Mouse (Mus musculus): Measurements from ENCODE around the gene Hs6st3.
"Not testable (repeated sequence)": the region's sequence is repeated elsewhere in the genome, so short reads cannot be mapped to it uniquely, and the experiment has no call there.

Gene Hs6st3

DNA sequence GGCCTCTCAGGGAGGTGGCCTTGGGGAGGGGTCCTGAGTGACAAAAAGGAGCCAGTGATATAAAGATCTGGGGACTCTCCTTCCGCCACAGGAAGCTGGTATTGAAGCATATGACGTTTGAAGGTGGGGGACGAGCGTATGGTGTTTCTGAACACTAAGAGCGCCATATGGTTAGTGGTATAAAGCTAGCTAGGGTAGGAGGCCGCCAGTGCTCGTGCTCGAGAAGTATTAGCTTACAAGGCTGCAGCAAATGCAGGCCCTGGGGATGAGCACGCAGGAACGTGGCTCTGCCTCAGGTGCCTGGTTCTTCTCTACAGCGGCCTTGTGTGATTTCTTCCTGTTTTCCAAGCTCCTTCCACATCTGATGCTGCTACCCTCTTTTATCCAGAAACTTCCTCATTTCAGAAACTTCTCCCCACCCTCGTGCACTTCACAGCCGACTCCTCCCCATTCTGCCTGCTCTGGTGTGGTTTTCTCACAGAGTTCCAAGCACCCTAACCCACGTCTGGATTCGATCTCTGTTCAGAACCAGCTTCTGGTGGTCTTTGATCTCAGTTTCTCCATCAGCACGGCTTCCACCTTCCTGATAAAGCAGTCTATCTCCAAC lies 110.0 kb downstream of the Hs6st3 start:
- DNase-seq (ENCODE audit: low spot score in 2 of 2): peak in 1 of 2 experiments; percentile 49

DNA sequence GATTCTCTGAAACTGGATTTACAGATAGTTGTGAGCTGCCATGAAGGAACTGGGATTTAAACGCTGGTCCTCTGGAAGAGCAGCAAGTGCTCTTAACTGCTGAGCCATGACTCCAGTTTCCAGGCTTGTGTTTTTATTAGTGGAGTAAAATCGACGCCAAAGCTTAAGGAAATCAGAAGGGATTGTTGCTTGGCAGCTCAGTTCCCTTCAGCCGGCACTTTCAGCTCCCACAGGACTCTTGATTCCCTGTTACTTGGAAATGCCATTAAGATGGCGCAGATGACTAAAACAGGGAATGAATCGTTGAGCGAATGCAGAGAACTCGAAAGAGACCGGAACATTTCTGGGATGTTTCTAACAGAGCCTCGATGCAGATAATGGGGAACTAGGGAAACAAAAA lies 112.2 kb downstream of the Hs6st3 start:
- no peak for DNase-seq (ENCODE audit: low spot score in 2 of 2)

DNA sequence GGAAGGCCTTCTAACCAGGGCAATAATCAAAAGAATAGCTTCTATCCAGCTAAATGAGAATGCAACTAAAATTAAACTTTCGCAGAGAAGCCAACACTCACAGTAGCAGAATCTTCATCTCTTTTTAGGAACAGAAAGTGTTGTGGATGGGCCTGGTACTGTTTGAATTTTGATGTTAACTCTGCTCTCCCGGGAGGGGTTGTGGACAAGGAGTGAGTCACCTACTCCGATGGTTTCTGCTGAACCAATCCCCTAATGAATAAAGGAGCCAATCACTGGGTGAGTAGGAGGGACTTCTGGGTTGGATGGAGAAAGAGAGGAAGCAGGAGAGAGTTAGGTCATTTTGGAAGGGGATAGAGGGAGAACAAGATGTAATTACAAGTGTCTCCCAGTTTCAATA lies 117.3 kb downstream of the Hs6st3 start:
- no peak for DNase-seq (ENCODE audit: low spot score in 2 of 2)

DNA sequence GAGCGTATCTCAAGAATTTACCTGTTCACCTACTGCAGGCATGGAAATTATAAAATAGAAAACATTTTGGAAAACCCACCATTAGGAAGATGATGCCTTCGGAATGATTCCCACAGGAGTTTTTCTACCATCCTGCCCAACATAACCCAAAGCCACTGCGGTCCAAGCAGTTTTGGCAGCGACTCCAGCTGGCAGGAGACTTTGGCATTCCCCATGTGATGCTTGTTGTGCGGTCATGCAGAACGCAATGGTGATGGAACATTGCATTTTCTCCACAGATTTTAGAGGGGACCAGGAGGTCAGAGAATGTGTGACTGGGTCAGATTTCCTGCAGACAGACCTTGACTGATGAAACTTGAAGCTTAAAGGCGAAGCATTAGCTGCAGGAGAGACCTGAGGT lies 118.9 kb downstream of the Hs6st3 start:
- no peak for DNase-seq (ENCODE audit: low spot score in 2 of 2)

DNA sequence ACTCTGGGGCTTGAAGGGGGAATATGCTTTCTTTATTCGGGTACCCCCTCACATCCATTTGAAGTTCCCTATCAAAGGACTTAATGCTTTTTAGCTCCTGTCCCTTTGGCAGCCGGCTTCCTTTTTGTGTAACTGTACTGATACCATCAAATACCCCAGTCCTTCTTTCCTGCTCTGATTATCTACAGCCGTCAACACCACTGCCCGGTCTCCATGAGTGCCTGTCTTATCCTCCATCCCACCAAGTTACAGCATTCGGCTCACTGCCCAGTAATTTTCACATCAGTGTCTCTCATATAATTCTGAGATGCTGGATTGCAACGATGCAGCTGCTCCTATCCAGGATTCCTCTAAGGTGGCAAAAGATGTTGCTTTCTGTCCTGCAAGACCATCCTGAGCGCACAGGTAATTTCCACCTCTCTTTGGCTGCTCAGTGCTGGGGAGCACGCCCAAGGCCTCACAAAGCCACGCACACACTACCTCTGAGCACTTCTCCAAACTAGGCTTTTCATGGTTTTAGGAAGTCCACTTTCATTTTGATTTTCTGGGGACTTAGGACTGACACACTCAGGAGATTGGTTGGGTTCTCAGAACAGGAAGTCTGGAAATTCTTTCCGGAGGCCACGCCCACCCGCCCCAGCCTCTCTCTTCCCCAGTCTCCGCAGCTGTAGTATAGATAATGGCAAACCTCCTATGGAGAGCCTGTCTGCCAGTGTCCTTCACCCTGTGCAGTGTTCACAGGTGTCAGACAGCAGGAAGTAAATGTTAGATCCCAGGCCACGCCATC lies 122.2 kb downstream of the Hs6st3 start:
- no peak for DNase-seq (ENCODE audit: low spot score in 2 of 2)

DNA sequence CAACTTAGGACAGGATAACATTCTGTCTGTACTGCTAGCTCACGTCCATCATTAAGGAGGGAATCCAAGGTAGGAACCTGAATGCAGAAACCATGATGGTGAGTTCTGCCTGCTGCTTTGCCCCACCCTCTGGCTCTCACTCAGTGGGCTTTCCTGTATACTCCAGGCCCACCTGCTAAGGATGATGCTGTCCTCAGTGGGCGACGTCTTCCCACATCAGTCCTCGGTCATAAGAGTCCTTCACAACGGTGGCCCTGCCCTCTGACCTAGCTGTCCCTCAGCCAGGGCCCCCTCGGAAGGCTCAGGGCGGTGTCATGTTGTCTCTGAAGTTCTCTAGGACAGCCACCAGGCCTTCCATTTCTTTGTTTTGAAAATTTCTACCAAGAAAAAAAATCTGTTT lies 128.2 kb downstream of the Hs6st3 start:
- no peak for DNase-seq (ENCODE audit: low spot score in 2 of 2)

DNA sequence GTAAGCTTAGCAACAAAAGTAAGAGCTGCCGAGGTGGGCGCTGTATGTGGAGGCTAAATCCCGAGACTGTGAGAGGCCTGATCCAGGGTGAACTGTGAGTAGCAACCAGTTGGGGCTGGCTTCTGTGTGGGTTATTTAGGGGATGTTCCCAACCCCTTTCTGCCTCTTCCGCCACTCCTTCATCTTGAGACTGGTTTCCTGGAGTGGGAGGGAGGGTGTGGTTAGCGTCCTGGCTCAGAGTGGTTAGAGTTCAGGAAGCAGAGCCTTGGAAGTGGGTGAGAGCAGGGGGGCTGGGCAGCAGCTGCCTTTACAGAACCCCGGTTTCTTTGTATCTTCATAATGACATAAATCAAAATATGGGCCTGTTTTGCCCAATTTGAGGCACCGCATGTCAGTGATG lies 134.9 kb downstream of the Hs6st3 start:
- no peak for DNase-seq (ENCODE audit: low spot score in 2 of 2)

DNA sequence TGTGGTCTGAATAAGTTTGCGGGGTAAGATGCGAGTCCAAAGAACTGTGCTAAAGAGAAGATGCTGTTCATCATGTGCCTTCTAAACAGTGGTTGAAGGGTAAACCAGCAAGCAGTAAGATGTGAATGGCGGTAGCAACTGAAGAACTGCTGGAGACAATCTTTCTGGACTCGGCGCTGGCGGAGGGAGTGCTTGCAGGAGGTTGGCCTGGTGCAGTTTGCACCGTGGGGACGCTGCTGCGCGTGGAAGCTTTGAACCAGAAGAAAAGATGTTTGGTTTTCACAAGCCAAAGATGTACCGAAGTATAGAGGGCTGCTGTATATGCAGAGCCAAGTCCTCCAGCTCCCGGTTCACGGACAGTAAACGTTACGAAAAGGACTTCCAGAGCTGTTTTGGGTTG lies 140.0 kb downstream of the Hs6st3 start:
- DNase-seq (ENCODE audit: low spot score in 2 of 2): not testable (repeated sequence)

DNA sequence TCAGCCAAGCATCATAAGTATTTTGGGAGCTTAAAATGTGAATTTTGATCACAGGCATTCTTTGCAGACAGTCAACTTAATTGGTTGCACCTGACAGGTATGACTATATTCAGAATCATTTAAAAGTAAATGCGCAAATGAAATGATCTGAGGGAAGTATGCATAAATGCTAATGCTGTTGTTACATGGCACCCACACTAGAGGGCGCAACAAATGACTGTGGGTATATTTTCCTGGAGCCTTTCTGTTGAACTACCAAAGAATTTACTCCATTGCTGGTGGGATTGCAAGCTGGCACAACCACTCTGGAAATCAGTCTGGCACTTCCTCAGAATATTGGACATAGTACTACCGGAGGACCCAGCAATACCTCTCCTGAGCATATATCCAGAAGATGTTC lies 145.8 kb downstream of the Hs6st3 start:
- DNase-seq (ENCODE audit: low spot score in 2 of 2): no peak

DNA sequence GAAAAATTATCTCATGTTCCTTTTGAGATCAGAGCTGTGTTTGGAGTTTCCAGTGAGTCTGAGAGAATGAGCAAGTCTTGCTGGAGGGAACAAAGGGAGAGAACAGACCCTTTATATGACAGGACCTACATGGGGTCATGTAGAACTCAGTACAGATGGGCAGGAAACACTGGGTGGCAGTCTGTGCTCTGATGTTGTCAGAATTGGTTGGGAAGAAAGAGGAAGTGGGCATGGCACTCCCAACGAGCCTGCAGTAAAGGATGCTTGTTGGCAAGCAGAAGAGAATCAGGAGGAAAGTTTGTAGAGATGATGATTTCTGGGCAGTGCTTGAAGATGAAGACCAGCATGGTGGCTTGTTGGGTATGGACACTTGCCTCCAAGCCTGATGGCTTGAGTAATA lies 151.5 kb downstream of the Hs6st3 start:
- no peak for DNase-seq (ENCODE audit: low spot score in 2 of 2)

DNA sequence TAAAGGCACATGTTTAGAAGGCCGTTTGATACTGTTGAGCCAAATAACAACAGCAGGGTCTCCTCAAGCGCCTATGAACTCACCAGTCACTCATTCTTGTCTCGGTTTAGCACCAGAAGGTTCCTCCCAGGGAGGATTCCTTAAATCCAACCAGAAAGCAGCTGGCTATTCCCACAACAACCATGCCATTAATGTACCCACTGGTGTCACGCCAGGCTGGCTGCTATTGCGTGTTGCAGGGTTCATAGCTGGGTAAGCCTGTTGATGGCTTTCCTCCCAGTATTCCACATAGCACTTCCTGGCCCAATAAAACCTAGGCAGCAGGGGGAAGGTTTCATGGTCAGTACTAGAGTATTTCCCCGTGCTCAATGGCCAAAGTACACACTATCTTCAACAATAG lies 155.9 kb downstream of the Hs6st3 start:
- no peak for DNase-seq (ENCODE audit: low spot score in 2 of 2)

DNA sequence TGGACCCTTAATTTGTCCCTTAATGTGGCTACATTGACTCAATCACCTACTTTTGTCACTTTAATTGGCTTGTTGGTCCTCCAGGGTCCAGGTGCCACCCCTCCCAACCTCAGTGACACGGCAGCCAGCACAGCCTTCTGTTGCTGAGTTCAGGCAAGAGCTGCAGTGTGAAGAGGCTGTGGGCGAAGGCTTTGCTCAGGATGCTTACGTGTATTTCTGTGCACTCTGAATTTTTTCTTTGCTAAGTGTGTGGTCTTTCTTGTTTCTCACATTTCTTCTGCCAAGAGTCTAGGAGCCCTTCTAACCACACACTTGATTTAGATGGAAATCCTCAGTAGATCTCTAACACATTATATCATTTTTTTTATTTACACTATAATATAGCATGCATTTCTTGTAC lies 168.3 kb downstream of the Hs6st3 start:
- DNase-seq (ENCODE audit: low spot score in 2 of 2): peak in 1 of 2 experiments; percentile 26

DNA sequence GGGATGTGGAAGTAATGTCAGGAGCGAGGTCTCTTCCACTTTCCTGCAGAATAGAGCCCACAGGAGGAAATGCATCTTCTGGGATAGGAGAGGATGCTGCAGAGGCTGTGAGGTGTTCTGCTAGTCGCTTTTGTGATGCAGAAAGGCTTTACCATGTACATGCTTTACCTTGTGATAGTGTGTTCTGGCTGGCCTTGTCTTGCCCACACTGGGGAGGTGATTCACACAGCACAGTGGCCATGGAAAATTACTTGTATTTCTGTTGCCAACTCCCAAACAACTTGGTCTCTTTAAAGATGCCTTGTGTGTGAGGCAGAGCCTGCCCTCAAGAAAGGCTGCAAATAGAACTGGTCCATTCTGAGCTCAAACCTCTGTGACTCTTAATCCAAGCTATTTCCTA lies 180.2 kb downstream of the Hs6st3 start:
- no peak for DNase-seq (ENCODE audit: low spot score in 2 of 2)

DNA sequence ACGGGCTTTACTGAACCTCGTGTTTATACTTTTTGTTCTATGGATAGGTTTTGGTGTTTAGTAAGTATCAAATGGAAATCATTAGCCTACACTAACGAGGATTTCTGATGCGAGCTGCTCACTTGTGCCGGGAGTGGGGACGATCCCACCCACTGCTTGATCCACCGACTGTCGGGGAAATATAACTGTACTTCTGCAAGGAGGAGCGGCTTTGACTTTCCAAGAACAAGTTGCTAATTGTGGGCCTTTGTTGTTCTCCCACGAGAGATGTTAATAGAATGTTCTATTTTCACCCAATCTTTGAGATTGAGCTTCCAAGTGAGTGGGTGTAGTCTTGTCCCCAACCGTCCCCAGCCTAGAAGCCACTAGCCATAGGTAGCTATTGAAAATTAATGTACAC lies 209.1 kb downstream of the Hs6st3 start:
- peak; percentile 49 to 51 for DNase-seq (ENCODE audit: low spot score in 2 of 2)

DNA sequence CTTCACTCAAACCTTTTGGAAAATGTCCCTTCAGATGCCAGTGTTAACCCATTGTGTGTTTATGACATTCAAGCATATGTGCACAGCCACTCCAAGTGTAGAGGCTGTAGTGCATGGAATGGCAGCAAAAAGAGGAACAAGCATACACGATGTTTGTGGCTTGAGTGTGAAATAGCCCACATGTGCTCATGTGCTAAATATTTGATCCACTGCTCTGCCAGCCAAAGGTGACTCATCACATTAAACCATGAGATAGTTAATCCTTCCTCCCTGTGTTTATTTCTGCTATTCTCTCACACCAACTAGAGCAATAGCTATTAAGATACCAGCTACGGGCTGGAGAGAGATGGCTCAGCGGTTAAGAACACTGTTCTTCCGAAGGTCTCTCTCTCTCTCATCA lies 223.3 kb downstream of the Hs6st3 start:
- no peak for DNase-seq (ENCODE audit: low spot score in 2 of 2)

DNA sequence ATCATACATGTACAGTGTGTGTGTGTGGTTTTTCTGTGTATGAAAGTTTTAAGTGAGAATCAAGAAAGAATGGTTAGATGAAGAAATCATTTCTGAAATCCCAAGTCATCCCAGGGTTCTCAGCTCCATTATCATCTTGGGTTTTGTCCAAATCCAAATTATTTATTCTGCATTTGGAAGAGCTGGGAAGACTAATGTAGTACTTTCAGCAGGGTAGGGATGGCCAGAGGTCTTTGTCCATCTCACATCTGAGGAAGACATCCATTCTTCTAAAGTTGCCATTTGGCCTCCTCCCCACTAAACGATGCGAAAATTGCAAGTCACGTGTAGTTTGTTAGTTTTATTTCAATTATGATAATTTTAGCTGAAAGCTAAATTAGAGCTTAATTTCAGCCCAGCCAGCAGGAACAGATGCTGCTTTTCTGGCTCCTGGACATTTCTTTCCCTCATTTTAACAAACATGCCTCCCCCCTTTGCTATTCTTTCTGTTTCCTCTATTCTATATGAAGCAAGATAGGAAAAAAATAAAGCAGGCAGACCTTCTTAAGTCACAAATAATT lies 229.8 kb downstream of the Hs6st3 start:
- DNase-seq (ENCODE audit: low spot score in 2 of 2): no peak

DNA sequence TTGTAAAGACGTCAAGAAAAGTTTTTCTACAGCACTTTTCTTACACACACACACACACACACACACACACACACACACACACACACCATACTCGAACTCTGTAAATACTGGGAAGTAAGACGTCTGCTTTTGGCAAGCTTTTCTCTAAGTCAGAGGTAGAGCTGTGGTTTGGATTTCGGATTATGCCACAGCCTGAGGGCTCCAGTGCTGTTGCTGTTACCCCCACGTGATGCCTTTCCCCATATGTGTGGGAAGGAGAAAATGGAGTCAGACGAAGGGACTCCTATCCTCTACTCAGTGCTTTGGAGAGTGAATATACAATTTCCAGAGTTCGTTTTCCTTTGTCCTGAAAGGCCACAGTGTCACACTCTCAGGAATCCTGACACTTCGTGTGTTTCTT lies 231.1 kb downstream of the Hs6st3 start:
- no peak for DNase-seq (ENCODE audit: low spot score in 2 of 2)

DNA sequence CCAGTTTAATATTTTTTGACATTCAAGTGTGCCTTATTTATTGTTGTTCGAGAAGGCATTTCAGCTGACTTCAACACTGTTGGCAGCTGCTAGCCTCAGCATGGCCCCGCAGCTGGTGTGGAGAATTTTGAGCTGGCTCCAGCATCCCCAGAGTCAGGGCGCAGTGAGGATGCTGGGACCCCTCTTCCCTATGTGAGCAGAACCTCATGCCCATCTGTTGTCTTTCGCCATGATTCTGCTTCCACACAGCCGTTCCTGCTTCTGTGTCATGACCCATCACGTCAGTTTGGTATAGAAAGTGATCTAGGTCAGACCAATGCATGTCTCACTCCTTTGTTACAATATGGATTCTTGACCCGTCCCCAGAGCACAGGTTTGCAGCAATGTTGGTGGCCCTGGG lies 231.9 kb downstream of the Hs6st3 start:
- peak in 1 of 2 experiments; percentile 27 for DNase-seq (ENCODE audit: low spot score in 2 of 2)

DNA sequence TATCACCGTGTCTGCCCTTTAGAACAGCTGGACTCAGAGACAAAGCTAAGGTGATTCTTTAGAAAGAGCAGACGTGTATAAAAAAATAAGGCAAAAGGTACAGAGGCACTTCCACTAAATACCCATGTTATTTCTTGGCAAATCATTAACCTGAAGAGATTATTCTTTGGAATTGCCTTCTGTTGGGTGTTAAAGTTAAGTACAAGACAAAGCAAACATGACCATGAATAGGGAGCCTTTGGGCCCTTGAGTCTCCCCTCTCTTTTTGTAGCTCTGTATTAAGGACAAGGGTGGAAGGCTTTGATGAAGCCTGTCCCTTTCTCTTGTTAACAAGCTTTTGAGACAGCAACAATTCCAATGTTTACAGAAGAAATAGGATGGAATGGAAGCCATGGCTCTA lies 241.2 kb downstream of the Hs6st3 start:
- DNase-seq (ENCODE audit: low spot score in 2 of 2): no peak

DNA sequence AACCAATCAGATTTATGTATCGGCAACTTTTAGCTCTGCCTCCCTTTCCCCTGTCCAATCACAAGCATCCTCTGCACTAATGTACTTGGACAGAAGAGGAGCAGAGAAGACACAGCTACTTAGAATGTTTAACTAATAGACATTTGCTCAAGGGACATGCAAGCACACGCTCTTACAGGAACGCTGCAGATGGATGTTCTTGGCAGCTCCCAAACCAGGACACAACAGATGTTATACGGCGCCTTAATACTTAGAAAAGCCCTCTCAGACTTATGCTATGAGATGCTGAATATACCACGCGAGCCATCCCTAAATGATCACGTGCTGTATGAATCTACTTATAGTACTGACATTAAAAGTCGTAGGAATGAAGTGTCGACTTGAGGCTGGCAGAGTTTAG lies 263.5 kb downstream of the Hs6st3 start:
- DNase-seq (ENCODE audit: low spot score in 2 of 2): no peak

DNA sequence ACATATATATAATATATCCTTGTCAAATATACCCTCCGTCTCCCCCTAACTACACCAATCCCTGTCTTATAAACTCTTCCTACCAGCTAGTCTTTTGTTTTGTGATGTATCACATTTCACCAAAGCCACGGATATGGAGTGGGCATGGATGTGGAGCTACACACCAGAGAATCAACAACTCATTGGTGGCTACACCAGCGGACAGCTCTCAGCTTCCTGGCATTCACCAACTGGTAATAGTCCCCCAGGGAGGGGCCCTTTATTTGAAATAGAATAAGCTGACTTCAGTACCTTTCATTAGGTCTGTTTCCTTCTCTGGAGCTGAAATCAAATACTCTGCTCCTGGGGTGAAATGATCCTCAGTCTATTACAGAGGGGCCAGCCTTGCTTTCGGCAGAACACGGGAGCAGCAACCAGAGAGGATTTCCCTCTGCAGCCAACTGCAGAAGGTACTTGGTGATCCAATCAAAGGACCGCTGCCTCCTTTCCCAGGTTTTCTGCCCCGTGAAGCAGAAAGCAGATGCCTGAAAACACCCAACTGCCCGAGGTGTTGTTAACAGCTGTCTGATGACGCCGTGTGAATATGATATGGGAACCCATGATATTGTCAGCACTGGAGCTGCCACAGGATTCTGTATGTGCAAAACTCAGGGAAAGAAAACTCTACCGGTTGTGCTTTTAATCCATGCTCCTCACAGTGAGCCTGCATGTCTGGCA lies 271.4 kb downstream of the Hs6st3 start:
- DNase-seq (ENCODE audit: low spot score in 2 of 2): no peak

DNA sequence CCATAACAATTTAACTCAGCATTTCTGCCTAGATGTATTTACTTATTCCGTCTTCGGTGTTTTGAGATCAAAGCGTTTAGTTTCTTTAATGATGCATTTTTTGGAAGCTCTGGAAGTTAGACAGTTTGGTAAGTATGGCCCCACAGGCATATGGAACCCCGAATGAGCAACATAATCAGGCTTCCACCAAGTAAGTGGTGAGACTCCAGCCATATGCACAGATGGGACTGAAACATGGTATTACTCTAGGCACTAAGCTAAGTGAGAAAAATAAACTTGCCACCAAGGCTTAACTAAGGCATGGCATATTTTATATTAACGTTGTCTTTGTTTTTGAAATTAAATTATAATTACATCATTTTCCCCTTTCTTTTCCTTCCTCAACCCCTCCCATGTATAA lies 284.8 kb downstream of the Hs6st3 start:
- no peak for DNase-seq (ENCODE audit: low spot score in 2 of 2)

DNA sequence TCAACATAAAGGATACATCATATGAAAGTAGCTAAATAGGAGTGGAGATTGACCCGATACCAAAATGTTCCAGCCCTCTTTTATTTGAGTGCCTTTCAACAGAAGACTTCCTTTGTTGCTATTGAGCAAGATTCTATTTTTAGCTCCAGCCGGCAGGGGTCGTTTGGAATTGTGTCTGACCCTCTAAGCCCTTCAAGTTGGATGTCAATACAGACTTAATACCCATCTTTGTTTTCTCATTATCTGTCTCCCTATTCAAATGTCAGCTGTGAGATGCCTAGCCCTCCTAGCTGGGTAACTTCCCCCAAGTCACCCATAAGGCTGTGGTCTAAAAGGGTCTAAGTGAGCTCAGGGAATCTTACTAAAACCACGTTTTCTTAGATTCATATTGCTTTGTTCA lies 312.3 kb downstream of the Hs6st3 start:
- DNase-seq (ENCODE audit: low spot score in 2 of 2): no peak
